Mouse (Mus musculus) intestine, postnatal 0 days (tissue): ENCODE measurements at regions not wholly inside any gene's neighbourhood (a gene's known extent, or its start where the extent isn't known, plus 50 kb on each side); places are given as distances from the start of the nearest gene placed in this dataset.

Experiments
- ATAC-seq: fragments of 200-750 bp; cut with Nextera tagmentation; 2 replicates; pipeline ENCODE4 v1.8.0; 2017; ENCODE audit warnings: mild to moderate bottlenecking, moderate TSS enrichment, moderate library complexity
- H3K27ac ChIP-seq: fragments of 300-500 bp; sonication (generic); 2 replicates; pipeline ENCODE4 v1.5.1; 2014; ENCODE audit warnings: mild to moderate bottlenecking, low read depth, low read length, moderate library complexity
- H3K27me3 ChIP-seq: fragments of 300-500 bp; sonication (generic); replicated peaks from 2 replicates; pipeline ENCODE4 v1.6.1; 2014; ENCODE audit warnings: low read length, mixed read lengths; ENCODE audit not compliant: control insufficient read depth, insufficient read depth
- H3K36me3 ChIP-seq: fragments of 300-500 bp; sonication (generic); 2 replicates; pipeline ENCODE4 v1.6.1; 2014; ENCODE audit warnings: mild to moderate bottlenecking, moderate library complexity; ENCODE audit not compliant: control insufficient read depth, insufficient read depth
- H3K4me1 ChIP-seq: fragments of 300-500 bp; sonication (generic); replicated peaks from 2 replicates; pipeline ENCODE4 v1.6.1; 2014; ENCODE audit warnings: antibody characterized with exemption, low read length, mixed read lengths; ENCODE audit not compliant: control insufficient read depth, insufficient read depth
- H3K4me2 ChIP-seq: fragments of 300-500 bp; sonication (generic); replicated peaks from 2 replicates; pipeline ENCODE4 v1.6.1; 2014; ENCODE audit warnings: low read depth, mild to moderate bottlenecking, moderate library complexity
- H3K4me3 ChIP-seq: fragments of 300-500 bp; sonication (generic); 2 replicates; pipeline ENCODE4 v1.5.1; 2014; ENCODE audit warnings: low read depth, low read length
- H3K9ac ChIP-seq: fragments of 300-500 bp; sonication (generic); 2 replicates; pipeline ENCODE4 v1.6.1; 2014; ENCODE audit warnings: mild to moderate bottlenecking, low read depth, low read length
- H3K9me3 ChIP-seq: fragments of 300-500 bp; sonication (generic); 2 replicates; pipeline ENCODE4 v1.6.1; 2016; ENCODE audit warnings: mixed run types; ENCODE audit not compliant: control insufficient read depth
- CTCF ChIP-seq: sonication (generic); IDR thresholded peaks from 2 replicates; pipeline ENCODE4 v1.5.1; 2016; ENCODE audit warnings: low read depth, mild to moderate bottlenecking, control low read depth, antibody characterized with exemption, moderate library complexity
- WGBS: fragments of 180-500 bp; shearing (Covaris S2); extraction: QIAGEN DNeasy Blood & Tissue Kit; methylation state at CpG from one replicate; pipeline ENCODE4 v1.1.7; 2014; 5-methylcytosine and 5-hydroxymethylcytosine counted together

- no peak overlapping the region for H3K9ac ChIP-seq
- TF ChIP-seq CTCF: peak; percentile 88
- no peaks in the 10 kb centered on the region for H3K4me1 ChIP-seq
- no peak overlapping the region for H3K4me3 ChIP-seq
- 2% methylated on average over 6 of the region's 6 CpGs for WGBS
- H3K27me3 ChIP-seq: no peaks in the 10 kb centered on the region
- no peak overlapping the region for H3K27ac ChIP-seq
- H3K36me3 ChIP-seq: no peaks in the 10 kb centered on the region
- H3K9me3 ChIP-seq: no peaks in the 10 kb centered on the region
- no peak overlapping the region for H3K4me2 ChIP-seq
- ATAC-seq: peak; percentile 51; the same call in 1 of the 2 replicates
These were observed 147.9 kb downstream of the Unc5cl start for GRCm38 (mm10) chr17:48602554-48602953.

GRCm38 (mm10) chr17:48606767-48607166 lies 152.1 kb downstream of the Unc5cl start:
- Histone ChIP-seq H3K9ac (no peak overlapping the region), H3K27ac (no peak overlapping the region), H3K27me3 (no peaks in the 10 kb centered on the region), H3K36me3 (no peaks in the 10 kb centered on the region), H3K4me3 (no peak overlapping the region), H3K9me3 (no peaks in the 10 kb centered on the region), H3K4me2 (no peak overlapping the region), H3K4me1 (no peaks in the 10 kb centered on the region)
- TF ChIP-seq CTCF: no peak
- no peak for ATAC-seq
- 90% methylated on average over 4 of the region's 4 CpGs for WGBS

- no peaks in the 10 kb centered on the region for H3K4me1 ChIP-seq
- no peak overlapping the region for H3K4me3 ChIP-seq
- H3K4me2 ChIP-seq: no peak overlapping the region
- H3K9me3 ChIP-seq: no peaks in the 10 kb centered on the region
- ATAC-seq: no peak
- H3K27me3 ChIP-seq: no peaks in the 10 kb centered on the region
- no peak for TF ChIP-seq CTCF
- 88% methylated on average over 3 of the region's 3 CpGs for WGBS
- no peak overlapping the region for H3K27ac ChIP-seq
- no peaks in the 10 kb centered on the region for H3K36me3 ChIP-seq
- no peak overlapping the region for H3K9ac ChIP-seq
These were observed 153.6 kb downstream of the Unc5cl start for GRCm38 (mm10) chr17:48608315-48608714.

GRCm38 (mm10) chr17:48610107-48610506 lies 155.4 kb downstream of the Unc5cl start:
- Histone ChIP-seq H3K36me3 (no peaks in the 10 kb centered on the region), H3K9me3 (no peaks in the 10 kb centered on the region), H3K4me2 (no peak overlapping the region), H3K27ac (no peak overlapping the region), H3K9ac (no peak overlapping the region), H3K27me3 (no peaks in the 10 kb centered on the region), H3K4me3 (no peak overlapping the region), H3K4me1 (no peaks in the 10 kb centered on the region)
- no peak for TF ChIP-seq CTCF
- 77% methylated on average over 10 of the region's 10 CpGs for WGBS
- ATAC-seq: no peak

- TF ChIP-seq CTCF: no peak
- H3K9ac ChIP-seq: no peak overlapping the region
- no peak overlapping the region for H3K4me3 ChIP-seq
- WGBS: 35% methylated on average over 8 of the region's 8 CpGs
- ATAC-seq: peak; percentile 73
- H3K4me1 ChIP-seq: no peaks in the 10 kb centered on the region
- H3K27ac ChIP-seq: no peak overlapping the region
- H3K27me3 ChIP-seq: no peaks in the 10 kb centered on the region
- H3K36me3 ChIP-seq: no peaks in the 10 kb centered on the region
- H3K9me3 ChIP-seq: no peaks in the 10 kb centered on the region
- no peak overlapping the region for H3K4me2 ChIP-seq
These were observed 156.1 kb downstream of the Unc5cl start for GRCm38 (mm10) chr17:48610806-48611205.

- Histone ChIP-seq H3K4me3 (no peak overlapping the region), H3K4me1 (no peaks in the 10 kb centered on the region), H3K36me3 (no peaks in the 10 kb centered on the region), H3K27ac (no peak overlapping the region), H3K9ac (no peak overlapping the region), H3K27me3 (no peaks in the 10 kb centered on the region), H3K9me3 (no peaks in the 10 kb centered on the region), H3K4me2 (no peak overlapping the region)
- TF ChIP-seq CTCF: peak; percentile 47
- ATAC-seq: no peak
- WGBS: 85% methylated on average over 5 of the region's 5 CpGs
These were observed 158.8 kb downstream of the Unc5cl start for GRCm38 (mm10) chr17:48613491-48613890.

- ATAC-seq: no peak
- H3K4me3 ChIP-seq: no peak overlapping the region
- no peaks in the 10 kb centered on the region for H3K4me1 ChIP-seq
- H3K27ac ChIP-seq: no peak overlapping the region
- TF ChIP-seq CTCF: no peak
- H3K4me2 ChIP-seq: no peak overlapping the region
- H3K9ac ChIP-seq: no peak overlapping the region
- no peaks in the 10 kb centered on the region for H3K9me3 ChIP-seq
- H3K27me3 ChIP-seq: no peaks in the 10 kb centered on the region
- no peaks in the 10 kb centered on the region for H3K36me3 ChIP-seq
- WGBS: 45% methylated on average over 3 of the region's 3 CpGs
These were observed 160.5 kb downstream of the Unc5cl start for GRCm38 (mm10) chr17:48615248-48615647.
